Mouse (Mus musculus) spleen, adult 2 months (tissue): ENCODE measurements around the gene Dgat2.

Experiments used
- CTCF ChIP-seq: fragments of 200-500 bp; IDR thresholded peaks from 2 replicates; pipeline ENCODE4 v1.5.1; 2011; ENCODE audit warnings: mild to moderate bottlenecking, inconsistent platforms; ENCODE audit not compliant: insufficient read depth, insufficient read length, insufficient replicate concordance; ENCODE audit errors: extremely low read depth
- POLR2A ChIP-seq: fragments of 200-500 bp; IDR thresholded peaks from 2 replicates; pipeline ENCODE4 v1.6.1; 2011; ENCODE audit warnings: low read depth, low read length, inconsistent platforms

GRCm38 (mm10) chr7:99206364-99206763, 23.8 kb upstream of the Dgat2 start:
- TF ChIP-seq CTCF (no peak), POLR2A (no peak)
